ENCODE assay signal across 8 mouse cellular contexts in genomic region chr7:38184786-38185185, GRCm38 (mm10). TPM values are rescaled to one million over a fixed set of nuclear protein-coding genes. Genes with fewer than 3 reads are reported as not detected.
DNase-seq lines count a peak whose midpoint lies in the region; ATAC-seq and TF ChIP-seq lines count a peak whose summit lies in the region.

No protein-coding gene starts in this region.

- H3K36me3 ChIP-seq in forebrain, embryonic 15.5 days, result no peaks in the 10 kb centered on the region
- 0 out of 2 replicates have a peak, but pooled peaks cover 4% of the 10 kb centered on the region for H3K36me3 ChIP-seq in forebrain, embryonic 13.5 days (ENCODE audit: poor library complexity, severe bottlenecking)
- no peaks in the 10 kb centered on the region for H3K36me3 ChIP-seq in lung, embryonic 15.5 days
- H3K36me3 ChIP-seq in embryonic facial prominence, embryonic 14.5 days (ENCODE audit: control insufficient read depth, insufficient read depth, low read length), result 0 out of 2 replicates have a peak, but pooled peaks cover 5% of the 10 kb centered on the region
- H3K36me3 ChIP-seq in liver, embryonic 14.5 days (replicated peaks; ENCODE audit: control insufficient read depth, insufficient read depth, low read depth), result no peaks in the 10 kb centered on the region

- peaks cover 17% of the 10 kb centered on the region for H3K4me1 ChIP-seq in forebrain, embryonic 15.5 days
- H3K4me1 ChIP-seq in forebrain, embryonic 13.5 days, result peaks cover 18% of the 10 kb centered on the region
- peaks cover 14% of the 10 kb centered on the region for H3K4me1 ChIP-seq in lung, embryonic 15.5 days
- H3K4me1 ChIP-seq in embryonic facial prominence, embryonic 14.5 days (ENCODE audit: control insufficient read depth, insufficient read depth, low read length), result peaks cover 11% of the 10 kb centered on the region
- H3K4me1 ChIP-seq in liver, embryonic 14.5 days (replicated peaks; ENCODE audit: control insufficient read depth in 2 of 2, insufficient read depth in 2 of 2, low read length in 1 of 2), result peaks cover 0 to 10% of the 10 kb centered on the region in 2 experiments; a peak in 2 of 4 replicates

- no peak overlapping the region for H3K4me2 ChIP-seq in forebrain, embryonic 15.5 days (replicated peaks)
- no peak overlapping the region for H3K4me2 ChIP-seq in forebrain, embryonic 13.5 days
- H3K4me2 ChIP-seq in lung, embryonic 15.5 days, result peak overlapping the region; percentile 79; the same call in 1 of the 2 replicates
- H3K4me2 ChIP-seq in embryonic facial prominence, embryonic 14.5 days (ENCODE audit: low read depth, low read length), result peak overlapping the region; percentile 75; the same call in 1 of the 2 replicates
- H3K4me2 ChIP-seq in liver, embryonic 14.5 days (ENCODE audit: low read depth), result peak overlapping the region; percentile 85

- no peak for TF ChIP-seq CTCF in liver, embryonic 14.5 days (IDR thresholded peaks at IDR 0.05; ENCODE audit: low read depth)

- no peak for TF ChIP-seq EP300 in liver, embryonic 14.5 days (IDR thresholded peaks at IDR 0.05; ENCODE audit: low read depth)

- no peak for DNase-seq in lung, postnatal 25 days (ENCODE audit: low spot score)
- DNase-seq in embryonic facial prominence, embryonic 14.5 days (ENCODE audit: low spot score), result no peak
- no peak for DNase-seq in liver, embryonic 14.5 days (ENCODE audit: low read depth in 3 of 3, low spot score in 3 of 3)
- DNase-seq in cerebellum, adult 11 months, result no peak
- DNase-seq in left cerebral cortex, postnatal 25 days (ENCODE audit: low spot score in 2 of 2), result no peak

- H3K27me3 ChIP-seq in forebrain, embryonic 15.5 days, result no peaks in the 10 kb centered on the region
- no peaks in the 10 kb centered on the region for H3K27me3 ChIP-seq in forebrain, embryonic 13.5 days
- H3K27me3 ChIP-seq in lung, embryonic 15.5 days, result no peaks in the 10 kb centered on the region
- H3K27me3 ChIP-seq in embryonic facial prominence, embryonic 14.5 days (replicated peaks; ENCODE audit: control insufficient read depth, insufficient read depth, low read length), result no peaks in the 10 kb centered on the region
- no peaks in the 10 kb centered on the region for H3K27me3 ChIP-seq in liver, embryonic 14.5 days (ENCODE audit: control insufficient read depth, insufficient read depth, low read length)

- H3K9me3 ChIP-seq in forebrain, embryonic 15.5 days, result no peaks in the 10 kb centered on the region
- no peaks in the 10 kb centered on the region for H3K9me3 ChIP-seq in forebrain, embryonic 13.5 days (replicated peaks)
- no peaks in the 10 kb centered on the region for H3K9me3 ChIP-seq in lung, embryonic 15.5 days
- no peaks in the 10 kb centered on the region for H3K9me3 ChIP-seq in embryonic facial prominence, embryonic 14.5 days (ENCODE audit: control insufficient read depth, low read length)
- no peaks in the 10 kb centered on the region for H3K9me3 ChIP-seq in liver, embryonic 14.5 days (ENCODE audit: control insufficient read depth, low read length)

- 0 out of 2 replicates have a peak overlapping the region, but pooled peaks have one; percentile 67 for H3K9ac ChIP-seq in forebrain, embryonic 15.5 days (replicated peaks)
- H3K9ac ChIP-seq in forebrain, embryonic 13.5 days, result no peak overlapping the region
- H3K9ac ChIP-seq in lung, embryonic 15.5 days, result no peak overlapping the region
- peak overlapping the region; percentile 79; the same call in 1 of the 2 replicates for H3K9ac ChIP-seq in embryonic facial prominence, embryonic 14.5 days (ENCODE audit: low read depth, low read length)
- 0 out of 2 replicates have a peak overlapping the region, but pooled peaks have one; percentile 7 for H3K9ac ChIP-seq in liver, embryonic 14.5 days (replicated peaks)

- intact Hi-C loops in left cerebral cortex, postnatal 25 days (cut with DNase I), result no loop called here

- no peak overlapping the region for H3K4me3 ChIP-seq in forebrain, embryonic 15.5 days
- no peak overlapping the region for H3K4me3 ChIP-seq in forebrain, embryonic 13.5 days
- no peak overlapping the region for H3K4me3 ChIP-seq in lung, embryonic 15.5 days
- no peak overlapping the region for H3K4me3 ChIP-seq in embryonic facial prominence, embryonic 14.5 days (ENCODE audit: low read depth, low read length)
- H3K4me3 ChIP-seq in liver, embryonic 14.5 days (ENCODE audit: insufficient read depth in 1 of 2, low read depth in 2 of 2, low read length in 2 of 2), result peak overlapping the region in 1 of 2 experiments; percentile 61; a peak in 2 of 4 replicates

- no peak overlapping the region for H3K27ac ChIP-seq in forebrain, embryonic 15.5 days (replicated peaks)
- H3K27ac ChIP-seq in forebrain, embryonic 13.5 days, result no peak overlapping the region
- no peak overlapping the region for H3K27ac ChIP-seq in lung, embryonic 15.5 days
- H3K27ac ChIP-seq in embryonic facial prominence, embryonic 14.5 days (replicated peaks; ENCODE audit: low read depth, low read length), result no peak overlapping the region
- no peak overlapping the region for H3K27ac ChIP-seq in liver, embryonic 14.5 days

- WGBS in forebrain, embryonic 15.5 days, result 88% methylated on average over 6 of the region's 6 CpGs
- WGBS in forebrain, embryonic 13.5 days, result 87% methylated on average over 6 of the region's 6 CpGs
- 89% methylated on average over 6 of the region's 6 CpGs for WGBS in lung, embryonic 15.5 days
- 91% methylated on average over 6 of the region's 6 CpGs for WGBS in embryonic facial prominence, embryonic 14.5 days
- WGBS in liver, embryonic 14.5 days (ENCODE audit: insufficient replicate concordance), result 71% methylated on average over 6 of the region's 6 CpGs

- ATAC-seq in forebrain, embryonic 15.5 days (replicated peaks), result no peak
- ATAC-seq in forebrain, embryonic 13.5 days, result no peak
- no peak for ATAC-seq in lung, embryonic 15.5 days (ENCODE audit: borderline replicate concordance, extremely low read depth, low FRiP score, low TSS enrichment)
- no peak for ATAC-seq in embryonic facial prominence, embryonic 14.5 days (ENCODE audit: low read depth)
- no peak for ATAC-seq in liver, embryonic 14.5 days (ENCODE audit: insufficient read depth)

RNA-seq across cellular contexts. Expression of gene 1600014C10Rik, which starts 1.8 kb away (rescaled TPM):
- 16.8 and 17.7 TPM in 2 replicates for polyA plus RNA-seq in forebrain, embryonic 15.5 days (2015; fragmentation: Nextera tagmentation; extraction: Ambion mirVana)
- polyA plus RNA-seq in forebrain, embryonic 13.5 days (2015; fragmentation: Nextera tagmentation; extraction: Ambion mirVana), result 12.5 and 14.0 TPM in 2 replicates
- 16.0 and 19.0 TPM in 2 replicates for polyA plus RNA-seq in lung, embryonic 15.5 days (2015; fragmentation: Nextera tagmentation; extraction: Ambion mirVana)
- 15.6 and 17.5 TPM in 2 replicates for polyA plus RNA-seq in embryonic facial prominence, embryonic 14.5 days (2014; fragmentation: Nextera tagmentation; extraction: Ambion mirVana)
- polyA plus RNA-seq in liver, embryonic 14.5 days (2012; rRNA removed), result 3.6 and 4.7 TPM in 2 replicates
- polyA plus RNA-seq in liver, embryonic 14.5 days (2014; fragmentation: Nextera tagmentation; extraction: Ambion mirVana), result 10.3 and 11.2 TPM in 2 replicates
- 10 to 100 TPM; 21.5 to 22.6 TPM for total RNA-seq in left cerebral cortex, postnatal 25 days (2021)

RNA-seq across cellular contexts. Expression of gene Plekhf1, which starts 43.0 kb away (rescaled TPM):
- 0.61 and 0.68 TPM in 2 replicates for polyA plus RNA-seq in forebrain, embryonic 15.5 days (2015; fragmentation: Nextera tagmentation; extraction: Ambion mirVana)
- 0.67 and 0.71 TPM in 2 replicates for polyA plus RNA-seq in forebrain, embryonic 13.5 days (2015; fragmentation: Nextera tagmentation; extraction: Ambion mirVana)
- 5.5 TPM in 2 replicates for polyA plus RNA-seq in lung, embryonic 15.5 days (2015; fragmentation: Nextera tagmentation; extraction: Ambion mirVana)
- polyA plus RNA-seq in embryonic facial prominence, embryonic 14.5 days (2014; fragmentation: Nextera tagmentation; extraction: Ambion mirVana), result 4.5 and 5.1 TPM in 2 replicates
- 0.24 and 0.26 TPM in 2 replicates for polyA plus RNA-seq in liver, embryonic 14.5 days (2012; rRNA removed)
- polyA plus RNA-seq in liver, embryonic 14.5 days (2014; fragmentation: Nextera tagmentation; extraction: Ambion mirVana), result 0.37 and 0.38 TPM in 2 replicates
- total RNA-seq in left cerebral cortex, postnatal 25 days (2021), result 1 to 10 TPM; 1.4 TPM

Comparison
In these comparisons a context has a peak if more than half of its experiments do, and no peak if none do; other contexts are left out.
1. H3K9ac ChIP-seq: peak in forebrain, embryonic 15.5 days (single experiment), embryonic facial prominence, embryonic 14.5 days (single experiment) and liver, embryonic 14.5 days (single experiment); none in forebrain, embryonic 13.5 days (single experiment) and lung, embryonic 15.5 days (single experiment).
2. H3K4me2 ChIP-seq: peak in lung, embryonic 15.5 days (single experiment), embryonic facial prominence, embryonic 14.5 days (single experiment) and liver, embryonic 14.5 days (single experiment); none in forebrain, embryonic 15.5 days (single experiment) and forebrain, embryonic 13.5 days (single experiment).